Mouse (Mus musculus) embryo, embryonic 11 days (tissue): ENCODE results near the gene Sgms1.

Experiments used
- DNase-seq: peaks from one replicate; pipeline ENCODE4 v3.0.0-alpha.2; 2015

Gene Sgms1

GRCm38 (mm10) chr19:32287839-32288238, 101.7 kb downstream of the Sgms1 start:
- no peak for DNase-seq

GRCm38 (mm10) chr19:32285455-32285831, 104.1 kb downstream of the Sgms1 start:
- DNase-seq: no peak

GRCm38 (mm10) chr19:32284681-32285454, 104.6 kb downstream of the Sgms1 start:
- no peak for DNase-seq

GRCm38 (mm10) chr19:32281917-32282316, 107.6 kb downstream of the Sgms1 start:
- DNase-seq: no peak

- DNase-seq: no peak
Observed at GRCm38 (mm10) chr19:32280380-32280779, 109.1 kb downstream of the Sgms1 start.

GRCm38 (mm10) chr19:32279400-32279799, 110.1 kb downstream of the Sgms1 start:
- DNase-seq: no peak

- no peak for DNase-seq
Observed at GRCm38 (mm10) chr19:32277869-32278268, 111.6 kb downstream of the Sgms1 start.

GRCm38 (mm10) chr19:32277287-32277686, 112.2 kb downstream of the Sgms1 start:
- no peak for DNase-seq

- DNase-seq: no peak
Observed at GRCm38 (mm10) chr19:32276817-32277216, 112.7 kb downstream of the Sgms1 start.

GRCm38 (mm10) chr19:32276263-32276662, 113.3 kb downstream of the Sgms1 start:
- no peak for DNase-seq

- DNase-seq: no peak
Observed at GRCm38 (mm10) chr19:32275068-32275925, 114.2 kb downstream of the Sgms1 start.

GRCm38 (mm10) chr19:32274145-32274544, 115.4 kb downstream of the Sgms1 start:
- DNase-seq: no peak

- peak; percentile 32 for DNase-seq
Observed at GRCm38 (mm10) chr19:32273714-32274113, 115.8 kb downstream of the Sgms1 start.

- DNase-seq: no peak
Observed at GRCm38 (mm10) chr19:32272475-32273260, 116.8 kb downstream of the Sgms1 start.

- no peak for DNase-seq
Observed at GRCm38 (mm10) chr19:32271455-32272200, 117.9 kb downstream of the Sgms1 start.

- no peak for DNase-seq
Observed at GRCm38 (mm10) chr19:32269844-32270176, 119.7 kb downstream of the Sgms1 start.

- DNase-seq: no peak
Observed at GRCm38 (mm10) chr19:32269141-32269843, 120.2 kb downstream of the Sgms1 start.

GRCm38 (mm10) chr19:32268562-32268961, 121.0 kb downstream of the Sgms1 start:
- DNase-seq: no peak

GRCm38 (mm10) chr19:32266385-32267252, 122.9 kb downstream of the Sgms1 start:
- DNase-seq: no peak

GRCm38 (mm10) chr19:32263753-32264152, 125.8 kb downstream of the Sgms1 start:
- no peak for DNase-seq
